Mouse (Mus musculus) limb, embryonic 11.5 days (tissue): ENCODE data around the gene Pphln1. TPM values are rescaled to one million over a fixed set of nuclear protein-coding genes. Genes with fewer than 3 reads are reported as not detected.
"Not testable (repeated sequence)": the region's sequence is repeated elsewhere in the genome, so short reads cannot be mapped to it uniquely, and the experiment has no call there.

Source experiments
- ATAC-seq: fragments of 200-750 bp; cut with Nextera tagmentation; 2 replicates; pipeline ENCODE4 v1.8.0; 2017; ENCODE audit warnings: low read depth; ENCODE audit not compliant: insufficient number of reproducible peaks, low FRiP score, low TSS enrichment
- DNase-seq: peaks from one replicate; pipeline ENCODE4 v3.0.0-alpha.2; 2015; ENCODE audit warnings: low spot score
- H3K27ac ChIP-seq: fragments of 300-500 bp; sonication (generic); replicated peaks from 2 replicates; pipeline ENCODE4 v1.5.1; 2014; ENCODE audit warnings: low read depth, mild to moderate bottlenecking, low read length
- H3K27me3 ChIP-seq: fragments of 300-500 bp; sonication (generic); 2 replicates; pipeline ENCODE4 v1.6.1; 2014; ENCODE audit warnings: mild to moderate bottlenecking, low read length, mixed read lengths; ENCODE audit not compliant: control insufficient read depth, insufficient read depth
- H3K36me3 ChIP-seq: fragments of 300-500 bp; sonication (generic); 2 replicates; pipeline ENCODE4 v1.6.1; 2014; ENCODE audit warnings: mild to moderate bottlenecking, low read length, moderate library complexity, mixed read lengths; ENCODE audit not compliant: control insufficient read depth, insufficient read depth
- H3K4me1 ChIP-seq: fragments of 300-500 bp; sonication (generic); 2 replicates; pipeline ENCODE4 v1.6.1; 2014; ENCODE audit warnings: low read length, mixed read lengths; ENCODE audit not compliant: control insufficient read depth, insufficient read depth
- H3K4me2 ChIP-seq: fragments of 300-500 bp; sonication (generic); 2 replicates; pipeline ENCODE4 v1.6.1; 2014; ENCODE audit warnings: low read depth, mild to moderate bottlenecking, moderate library complexity; ENCODE audit not compliant: severe bottlenecking
- H3K4me3 ChIP-seq: fragments of 300-500 bp; sonication (generic); 2 replicates; pipeline ENCODE4 v1.5.1; 2014; ENCODE audit warnings: low read depth, low read length
- H3K9ac ChIP-seq: fragments of 300-500 bp; sonication (generic); 2 replicates; pipeline ENCODE4 v1.6.1; 2014; ENCODE audit warnings: mild to moderate bottlenecking, low read length
- H3K9me3 ChIP-seq: fragments of 300-500 bp; sonication (generic); 2 replicates; pipeline ENCODE4 v1.6.1; 2016; ENCODE audit warnings: low read length; ENCODE audit not compliant: control insufficient read depth
- WGBS: fragments of 180-500 bp; shearing (Covaris S2); extraction: QIAGEN DNeasy Blood & Tissue Kit; methylation state at CpG from one replicate; pipeline ENCODE4 v1.1.7; 2014; 5-methylcytosine and 5-hydroxymethylcytosine counted together
- polyA plus RNA-seq: library from polyadenylated mRNA; unstranded; fragments of >200 nt; fragmentation: Nextera tagmentation; extraction: Ambion mirVana; gene quantifications from 2 replicates; pipeline ENCODE4 v1.2.1, GENCODE M21; 2014

Gene Pphln1
- polyA plus RNA-seq: 63.2 and 66.6 TPM in 2 replicates

DNA sequence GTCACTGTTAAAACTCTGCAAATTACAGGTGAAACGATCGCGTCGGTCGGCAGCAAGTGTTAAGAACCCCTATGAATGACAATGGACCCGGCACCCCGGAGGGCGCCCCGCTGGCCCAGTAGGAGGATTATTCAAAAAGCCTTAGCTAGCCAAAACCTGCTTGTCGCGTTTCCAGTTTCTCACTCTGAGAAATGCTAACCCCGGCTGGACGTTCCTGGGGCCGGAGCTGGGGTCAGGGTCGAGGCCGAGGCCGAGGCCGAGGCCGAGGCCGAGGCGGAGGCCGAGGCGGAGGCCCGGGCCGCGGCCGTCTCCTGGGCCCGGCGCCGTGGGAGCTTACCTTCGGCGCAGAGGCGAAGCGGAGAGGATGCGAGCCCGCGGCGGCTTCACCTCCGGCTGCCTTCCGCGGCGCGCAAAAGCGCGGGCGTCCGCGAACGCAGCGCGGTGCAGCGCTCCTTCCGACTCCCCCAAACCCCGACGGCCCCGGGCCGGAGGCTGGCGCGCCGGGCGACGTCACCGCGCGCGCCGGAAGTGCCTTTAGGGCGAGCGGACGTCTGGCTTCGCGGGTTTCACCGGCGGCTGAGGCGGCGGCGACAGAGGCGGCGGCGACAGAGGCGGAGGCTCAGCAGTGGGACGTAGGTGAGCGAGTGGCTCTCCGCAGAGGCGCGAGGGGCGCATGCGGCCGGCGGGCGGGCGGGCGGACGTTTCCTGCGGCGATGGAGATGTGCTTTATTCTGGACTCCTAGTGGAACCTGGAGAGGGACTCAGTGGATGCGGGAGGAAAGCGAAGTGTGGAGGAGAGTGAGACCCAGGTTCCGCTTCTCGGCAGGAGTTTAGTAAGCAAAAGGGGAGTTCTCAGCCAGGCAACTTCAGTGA, at the start of gene Pphln1, which contains the start of gene Zcrb1:
Gene Pphln1, plus strand, starts transcription at position 525 of the 873 bp plus-strand sequence.
Gene Zcrb1, minus strand, starts transcription at position 509 of the 873 bp plus-strand sequence.
- peak within 1 kb of the TSS; percentile 84 for H3K9ac ChIP-seq
- peaks cover 8% of the 10 kb centered on the region; the same call in 1 of the 2 replicates for H3K4me1 ChIP-seq
- under 1% methylated on average over 100 of the region's 100 CpGs for WGBS
- H3K4me2 ChIP-seq: peak within 1 kb of the TSS; percentile 73
- peak within 1 kb of the TSS; percentile 86 for H3K4me3 ChIP-seq
- peak; percentile 85 for ATAC-seq
- no peaks in the 10 kb centered on the region; the same call in 1 of the 2 replicates for H3K36me3 ChIP-seq
- no peaks in the 10 kb centered on the region for H3K9me3 ChIP-seq
- DNase-seq: peak; percentile 88
- no peaks in the 10 kb centered on the region for H3K27me3 ChIP-seq
- peak within 1 kb of the TSS; percentile 58 for H3K27ac ChIP-seq

DNA sequence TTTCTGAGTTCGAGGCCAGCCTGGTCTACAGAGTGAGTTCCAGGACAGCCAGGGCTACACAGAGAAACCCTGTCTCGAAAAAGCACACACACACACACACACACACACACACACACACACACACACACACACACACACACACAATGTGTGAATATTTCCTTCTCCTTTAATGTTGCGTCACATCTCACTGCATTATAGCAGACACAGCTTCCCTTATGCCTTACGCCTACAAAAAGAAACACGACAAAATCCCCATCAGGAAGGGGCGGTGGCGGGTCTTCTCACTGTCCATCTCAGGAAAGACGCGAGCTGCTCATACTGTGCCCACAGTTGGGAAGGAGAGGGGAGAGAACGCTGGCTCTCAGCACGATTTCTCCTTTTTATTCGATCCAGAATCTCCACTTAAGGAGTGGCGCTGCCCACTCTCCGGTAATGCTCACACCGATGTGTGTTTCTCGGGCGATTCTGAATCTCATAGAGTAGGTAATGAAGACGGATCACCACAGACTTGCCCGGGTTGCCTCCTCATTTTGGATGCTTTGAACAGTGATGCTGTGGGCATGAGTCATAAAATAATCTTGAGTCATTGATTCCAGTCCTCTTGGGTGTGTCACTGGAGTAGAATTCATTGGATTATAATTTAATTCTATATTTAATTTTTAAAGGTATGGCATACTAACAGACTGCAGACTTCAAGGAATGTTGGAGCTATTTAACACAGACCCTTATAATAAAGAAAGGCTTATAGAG, 39.6 kb upstream of the Pphln1 start:
- 89% methylated on average over 17 of the region's 19 CpGs for WGBS
- Histone ChIP-seq H3K4me3 (no peak overlapping the region), H3K4me1 (no peaks in the 10 kb centered on the region), H3K9me3 (no peaks in the 10 kb centered on the region), H3K27me3 (no peaks in the 10 kb centered on the region), H3K9ac (no peak overlapping the region), H3K36me3 (no peaks in the 10 kb centered on the region), H3K27ac (no peak overlapping the region), H3K4me2 (no peak overlapping the region)
- ATAC-seq (no peak), DNase-seq (no peak)

DNA sequence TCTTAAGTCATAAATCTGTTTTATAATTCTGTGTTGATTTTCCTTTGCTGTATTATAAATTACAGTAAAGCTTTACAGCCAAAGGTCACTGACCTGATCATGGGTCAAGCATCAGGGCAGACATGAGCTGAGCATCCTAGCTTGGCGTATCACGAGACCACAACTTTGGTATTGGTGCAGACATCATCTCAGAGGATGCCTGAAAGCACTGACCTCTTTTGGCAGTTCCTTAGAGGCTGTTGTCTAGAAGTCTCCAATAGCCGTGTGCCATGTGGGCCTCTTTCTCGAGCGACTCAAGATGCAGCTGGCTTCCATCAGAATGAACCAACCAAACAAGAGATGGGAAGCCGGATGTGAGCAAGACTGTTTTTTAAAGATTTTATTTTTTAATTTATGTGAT, 32.6 kb upstream of the Pphln1 start:
- ATAC-seq: no peak

DNA sequence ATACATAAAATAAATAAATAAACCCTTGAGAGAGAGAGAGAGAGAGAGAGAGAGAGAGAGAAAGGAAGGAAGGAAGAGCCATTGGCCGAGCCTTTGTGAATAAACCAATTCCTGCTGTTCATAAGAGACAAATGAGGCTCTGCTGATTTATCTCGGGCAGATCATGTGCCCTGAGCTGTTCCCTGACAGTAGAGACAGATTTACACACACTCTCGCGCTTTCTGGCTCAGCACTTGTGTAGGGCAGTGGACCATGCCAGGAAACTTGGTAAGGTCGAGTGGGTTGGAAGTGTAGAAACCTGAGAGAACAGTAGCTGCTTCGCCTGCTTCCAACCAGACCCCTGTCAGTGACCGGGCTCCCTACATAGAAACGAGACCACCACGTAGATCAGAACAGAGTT, 29.6 kb upstream of the Pphln1 start:
- H3K4me2 ChIP-seq: no peak overlapping the region
- H3K4me3 ChIP-seq: no peak overlapping the region
- no peak for ATAC-seq
- no peak for DNase-seq
- H3K27me3 ChIP-seq: no peaks in the 10 kb centered on the region
- H3K9ac ChIP-seq: no peak overlapping the region
- no peak overlapping the region for H3K27ac ChIP-seq
- H3K36me3 ChIP-seq: no peaks in the 10 kb centered on the region
- no peaks in the 10 kb centered on the region for H3K9me3 ChIP-seq
- no peaks in the 10 kb centered on the region for H3K4me1 ChIP-seq
- 53% methylated on average over 9 of the region's 9 CpGs for WGBS

More for the DNA sequence above, 32.6 kb upstream of the Pphln1 start:
- WGBS: 87% methylated on average over 6 of the region's 6 CpGs
- H3K4me3 ChIP-seq: no peak overlapping the region
- H3K36me3 ChIP-seq: no peaks in the 10 kb centered on the region
- no peaks in the 10 kb centered on the region for H3K27me3 ChIP-seq
- H3K4me2 ChIP-seq: no peak overlapping the region
- no peak overlapping the region for H3K27ac ChIP-seq
- no peak overlapping the region for H3K9ac ChIP-seq
- DNase-seq: no peak
- H3K9me3 ChIP-seq: no peaks in the 10 kb centered on the region
- no peaks in the 10 kb centered on the region for H3K4me1 ChIP-seq

DNA sequence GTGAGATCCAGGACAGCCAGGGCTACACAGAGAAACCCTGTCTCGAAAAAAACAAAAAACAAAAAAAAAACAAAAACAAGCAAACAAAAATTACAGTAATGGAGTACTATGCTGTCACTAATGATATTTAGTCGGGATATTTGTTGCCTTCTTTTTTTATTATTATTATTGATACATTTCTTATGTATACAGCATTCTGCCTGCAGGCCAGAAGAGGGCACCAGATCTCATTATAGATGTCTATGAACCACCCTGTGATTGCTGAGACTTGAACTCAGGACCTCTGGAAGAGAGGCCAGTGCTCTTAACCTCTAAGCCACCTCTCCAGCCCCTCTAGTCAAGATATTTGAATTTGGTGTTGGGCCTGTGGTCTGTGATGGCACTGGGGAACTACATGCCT, 26.3 kb upstream of the Pphln1 start:
- WGBS: 95% methylated on average over 2 of the region's 2 CpGs
- no peaks in the 10 kb centered on the region for H3K4me1 ChIP-seq
- H3K9me3 ChIP-seq: no peaks in the 10 kb centered on the region
- no peak overlapping the region for H3K27ac ChIP-seq
- H3K27me3 ChIP-seq: no peaks in the 10 kb centered on the region
- H3K9ac ChIP-seq: no peak overlapping the region
- H3K4me3 ChIP-seq: no peak overlapping the region
- no peaks in the 10 kb centered on the region for H3K36me3 ChIP-seq
- DNase-seq (no peak), ATAC-seq (no peak)
- H3K4me2 ChIP-seq: no peak overlapping the region

DNA sequence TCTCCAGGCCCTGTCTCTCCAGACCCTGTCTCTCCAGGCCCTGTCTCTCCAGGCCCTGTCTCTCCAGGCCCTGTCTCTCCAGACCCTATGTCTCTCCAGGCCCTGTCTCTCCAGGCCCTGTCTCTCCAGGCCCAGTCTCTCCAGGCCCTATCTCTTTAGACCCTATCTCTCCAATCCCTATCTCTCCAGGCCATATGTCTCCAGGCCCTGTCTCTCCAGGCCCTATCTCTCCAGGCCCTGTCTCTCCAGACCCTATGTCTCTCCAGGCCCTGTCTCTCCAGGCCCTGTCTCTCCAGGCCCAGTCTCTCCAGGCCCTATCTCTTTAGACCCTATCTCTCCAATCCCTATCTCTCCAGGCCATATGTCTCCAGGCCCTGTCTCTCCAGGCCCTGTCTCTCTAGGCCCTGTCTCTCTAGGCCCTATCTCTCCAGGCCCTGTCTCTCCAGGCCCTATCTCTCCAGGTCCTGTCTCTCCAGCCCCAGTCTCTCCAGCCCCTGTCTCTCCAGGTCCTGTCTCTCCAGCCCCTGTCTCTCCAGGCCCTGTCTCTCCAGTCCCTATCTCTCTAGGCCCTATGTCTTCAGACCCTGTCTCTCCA, 25.5 kb upstream of the Pphln1 start:
- not testable (repeated sequence) for H3K4me1 ChIP-seq, H3K27me3 ChIP-seq, H3K36me3 ChIP-seq, ATAC-seq, H3K9ac ChIP-seq, H3K9me3 ChIP-seq, H3K27ac ChIP-seq, H3K4me2 ChIP-seq, H3K4me3 ChIP-seq, DNase-seq

DNA sequence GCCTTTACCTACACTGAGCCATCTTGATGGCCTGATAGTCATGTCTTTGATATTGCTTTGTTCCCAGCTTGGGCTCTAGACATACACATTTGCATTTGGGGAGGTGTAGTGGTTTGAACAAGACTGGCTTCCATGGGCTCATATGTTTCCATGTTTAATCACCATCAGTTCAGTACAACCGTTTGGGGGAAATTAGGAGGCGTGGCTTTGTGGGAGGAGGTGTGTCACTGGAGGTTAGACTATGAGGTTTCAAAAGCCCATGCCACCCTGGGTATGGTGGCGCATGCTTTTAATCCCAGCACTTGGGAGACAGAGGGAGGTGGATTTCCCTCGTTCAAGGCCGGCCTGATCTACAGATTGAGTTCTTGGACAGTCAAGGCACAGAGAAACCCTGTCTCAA, 22.5 kb upstream of the Pphln1 start:
- Histone ChIP-seq H3K9ac (no peak overlapping the region), H3K9me3 (no peaks in the 10 kb centered on the region), H3K4me2 (no peak overlapping the region), H3K4me3 (no peak overlapping the region), H3K27ac (no peak overlapping the region), H3K27me3 (no peaks in the 10 kb centered on the region), H3K4me1 (no peaks in the 10 kb centered on the region), H3K36me3 (no peaks in the 10 kb centered on the region)
- no peak for ATAC-seq
- WGBS: 90% methylated on average over 5 of the region's 5 CpGs
- no peak for DNase-seq

DNA sequence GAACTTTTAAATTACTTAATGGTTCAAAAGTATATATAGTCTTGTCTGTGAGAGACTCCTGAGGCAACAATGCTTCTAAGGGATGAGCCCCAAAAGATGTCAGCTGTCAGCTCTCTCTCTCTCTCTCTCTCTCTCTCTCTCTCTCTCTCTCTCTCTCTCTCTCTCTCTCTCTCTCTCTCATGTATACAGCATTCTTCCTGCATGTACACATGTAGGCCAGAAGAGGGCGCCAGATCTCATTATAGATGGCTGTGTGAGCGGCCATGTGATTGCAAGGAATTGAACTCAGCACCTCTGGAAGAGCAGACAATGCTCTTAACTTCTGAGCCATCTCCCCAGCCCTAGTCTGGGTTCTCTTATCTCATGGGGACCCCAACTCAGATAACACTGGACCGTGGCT, 19.0 kb upstream of the Pphln1 start:
- Histone ChIP-seq H3K9ac (no peak overlapping the region), H3K4me3 (no peak overlapping the region), H3K27me3 (no peaks in the 10 kb centered on the region), H3K4me1 (no peaks in the 10 kb centered on the region), H3K27ac (no peak overlapping the region), H3K36me3 (no peaks in the 10 kb centered on the region), H3K9me3 (no peaks in the 10 kb centered on the region), H3K4me2 (no peak overlapping the region)
- no peak for DNase-seq
- ATAC-seq: no peak
- 82% methylated on average over 3 of the region's 3 CpGs for WGBS
